Mouse (Mus musculus) lung, embryonic 16.5 days (tissue): ENCODE data around the gene Phpt1. TPM values are rescaled to one million over a fixed set of nuclear protein-coding genes. Genes with fewer than 3 reads are reported as not detected.

Source experiments
- ATAC-seq: fragments of 200-750 bp; cut with Nextera tagmentation; 2 replicates; pipeline ENCODE4 v1.8.0; 2017; ENCODE audit warnings: low read depth, mild to moderate bottlenecking, moderate library complexity
- H3K27ac ChIP-seq: fragments of 300-500 bp; sonication (generic); 2 replicates; pipeline ENCODE4 v1.5.1; 2014; ENCODE audit warnings: mild to moderate bottlenecking, control low read depth, low read length
- H3K27me3 ChIP-seq: fragments of 300-500 bp; sonication (generic); 2 replicates; pipeline ENCODE4 v1.6.1; 2014; ENCODE audit warnings: low read depth, low read length, mixed read lengths; ENCODE audit not compliant: control insufficient read depth, insufficient read depth
- H3K36me3 ChIP-seq: fragments of 300-500 bp; sonication (generic); 2 replicates; pipeline ENCODE4 v1.6.1; 2014; ENCODE audit warnings: low read length; ENCODE audit not compliant: control insufficient read depth, insufficient read depth
- H3K4me1 ChIP-seq: fragments of 300-500 bp; sonication (generic); replicated peaks from 2 replicates; pipeline ENCODE4 v1.6.1; 2014; ENCODE audit warnings: low read length, mixed read lengths; ENCODE audit not compliant: control insufficient read depth, insufficient read depth
- H3K4me2 ChIP-seq: fragments of 300-500 bp; sonication (generic); 2 replicates; pipeline ENCODE4 v1.6.1; 2014; ENCODE audit warnings: low read depth, low read length, control low read depth
- H3K4me3 ChIP-seq: fragments of 300-500 bp; sonication (generic); 2 replicates; pipeline ENCODE4 v1.5.1; 2014; ENCODE audit warnings: mild to moderate bottlenecking, low read length, control low read depth
- H3K9ac ChIP-seq: fragments of 300-500 bp; sonication (generic); 2 replicates; pipeline ENCODE4 v1.6.1; 2014; ENCODE audit warnings: low read length, control low read depth
- H3K9me3 ChIP-seq: fragments of 300-500 bp; sonication (generic); 2 replicates; pipeline ENCODE4 v1.6.1; 2016; ENCODE audit warnings: low read length; ENCODE audit not compliant: control insufficient read depth
- WGBS: fragments of 180-500 bp; shearing (Covaris S2); extraction: QIAGEN DNeasy Blood & Tissue Kit; methylation state at CpG from one replicate; pipeline ENCODE4 v1.1.7; 2014; 5-methylcytosine and 5-hydroxymethylcytosine counted together
- polyA plus RNA-seq: library from polyadenylated mRNA; unstranded; fragments of >200 nt; fragmentation: Nextera tagmentation; extraction: Ambion mirVana; gene quantifications from 2 replicates; pipeline ENCODE4 v1.2.1, GENCODE M21; 2015

Phpt1 gene
- polyA plus RNA-seq: 164 and 167 TPM in 2 replicates

DNA sequence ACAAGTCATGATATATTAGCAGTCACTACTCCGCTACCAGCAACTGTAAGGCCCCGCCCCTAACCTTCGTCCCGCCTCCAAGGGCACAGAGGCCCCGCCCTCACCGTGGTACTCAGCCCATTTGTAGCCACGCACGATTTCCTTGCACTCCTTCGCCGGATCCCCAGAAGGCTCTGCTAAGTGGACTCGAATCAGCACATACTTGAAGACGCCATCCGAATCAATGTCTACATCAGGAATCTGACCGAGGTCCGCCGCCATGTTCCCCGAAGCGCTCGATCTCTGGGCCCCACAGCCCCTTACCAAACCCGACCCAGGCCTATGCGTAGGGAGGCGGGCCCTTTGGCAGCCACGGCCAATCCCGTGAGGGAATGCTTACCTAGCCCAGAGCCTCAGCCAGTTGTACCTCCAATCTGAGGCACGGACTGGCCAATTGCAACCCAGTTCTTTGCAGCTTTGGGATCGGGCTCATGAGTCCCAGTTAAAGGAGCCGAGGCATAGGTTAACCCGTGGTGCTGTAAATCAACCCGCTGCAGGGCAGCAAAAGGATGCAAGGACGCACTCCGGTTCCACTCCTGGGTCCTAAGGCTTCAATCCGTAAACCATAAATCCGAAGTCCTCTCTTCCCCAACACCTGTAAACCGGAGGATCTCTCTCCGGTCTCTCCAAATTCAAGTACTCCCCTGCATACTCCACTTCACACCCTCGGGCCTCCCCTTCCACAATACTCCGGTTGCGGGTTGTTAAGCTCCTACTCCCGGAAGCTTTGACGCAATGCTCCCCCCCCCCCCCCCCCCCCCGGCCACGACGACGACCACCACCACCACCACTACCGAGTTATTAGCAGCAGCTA lies at the start of gene Phpt1, which contains the start of gene Mamdc4:
TSS of gene Phpt1 (minus strand) at position 646 of the 853 bp plus-strand sequence.
TSS of gene Mamdc4 (minus strand) at position 267 of the 853 bp plus-strand sequence.
- H3K36me3 ChIP-seq: peaks cover 2% of the 10 kb centered on the region; the same call in 1 of the 2 replicates
- no peaks in the 10 kb centered on the region for H3K9me3 ChIP-seq
- peak within 1 kb of the TSS; percentile 58 for H3K4me3 ChIP-seq
- H3K27ac ChIP-seq: peak within 1 kb of the TSS; percentile 92
- WGBS: under 1% methylated on average over 42 of the region's 45 CpGs
- ATAC-seq: peak; percentile 98
- H3K4me1 ChIP-seq: peaks cover 43% of the 10 kb centered on the region
- H3K4me2 ChIP-seq: peak within 1 kb of the TSS; percentile 91
- peaks cover 41% of the 10 kb centered on the region for H3K27me3 ChIP-seq
- H3K9ac ChIP-seq: peak within 1 kb of the TSS; percentile 71

DNA sequence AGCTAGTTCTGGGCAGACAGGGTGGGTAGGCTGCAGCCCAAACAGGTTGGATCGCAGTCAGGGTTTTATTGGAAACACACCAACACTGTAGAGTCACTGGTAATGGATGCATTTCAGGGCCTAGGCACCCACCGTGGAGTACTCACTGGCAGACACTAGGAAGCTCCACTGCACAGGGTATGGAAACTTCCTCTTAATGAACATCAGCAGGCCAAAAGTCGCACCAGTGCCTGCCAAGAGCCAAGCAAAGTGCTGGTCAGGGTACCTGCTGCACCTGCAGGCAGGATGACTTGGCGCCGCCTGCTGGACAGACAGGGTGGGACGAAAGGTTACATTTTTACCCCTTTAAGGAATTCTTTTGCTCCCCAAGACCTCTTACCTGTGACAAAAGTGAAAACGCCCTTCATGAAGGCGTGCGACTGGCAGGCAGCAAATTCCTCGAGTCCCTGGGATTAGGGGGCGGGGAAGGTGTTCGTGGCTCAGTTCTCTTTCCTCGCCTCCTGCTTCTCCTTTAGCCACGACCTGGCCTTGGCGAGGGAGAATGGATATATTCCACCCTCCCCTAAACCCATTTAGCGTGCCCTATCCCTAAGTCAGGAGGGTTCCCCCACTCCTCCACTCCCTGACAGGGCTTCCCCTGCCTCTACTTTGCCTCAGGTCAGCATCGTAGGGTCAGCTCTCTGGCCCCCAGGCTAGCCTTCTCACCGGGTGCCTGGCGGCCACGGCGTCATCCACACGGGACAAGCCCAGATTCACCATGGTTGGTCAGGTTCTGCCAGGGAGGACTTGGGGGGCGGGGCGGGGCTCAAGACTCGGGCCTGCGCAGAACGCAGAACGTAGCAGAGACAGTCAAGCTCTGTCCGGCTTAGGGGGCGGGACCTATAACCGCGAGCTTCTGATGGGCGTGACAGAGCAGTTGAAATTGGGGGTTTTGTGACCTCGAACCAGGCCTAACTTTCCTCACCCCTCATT lies 46.5 kb upstream of the Phpt1 start, which contains the start of gene Tmem141:
TSS of gene Tmem141 (minus strand) at position 777 of the 972 bp plus-strand sequence.
- WGBS: 6% methylated on average over 34 of the region's 34 CpGs
- Histone ChIP-seq H3K27me3 (peaks cover 12% of the 10 kb centered on the region), H3K4me3 (peak within 1 kb of the TSS; percentile 63), H3K4me2 (peak within 1 kb of the TSS; percentile 93), H3K27ac (peak within 1 kb of the TSS; percentile 89), H3K9ac (peak within 1 kb of the TSS; percentile 75), H3K9me3 (no peaks in the 10 kb centered on the region), H3K36me3 (no peaks in the 10 kb centered on the region), H3K4me1 (peaks cover 6% of the 10 kb centered on the region; the same call in 1 of the 2 replicates)
- peak; percentile 96 for ATAC-seq

DNA sequence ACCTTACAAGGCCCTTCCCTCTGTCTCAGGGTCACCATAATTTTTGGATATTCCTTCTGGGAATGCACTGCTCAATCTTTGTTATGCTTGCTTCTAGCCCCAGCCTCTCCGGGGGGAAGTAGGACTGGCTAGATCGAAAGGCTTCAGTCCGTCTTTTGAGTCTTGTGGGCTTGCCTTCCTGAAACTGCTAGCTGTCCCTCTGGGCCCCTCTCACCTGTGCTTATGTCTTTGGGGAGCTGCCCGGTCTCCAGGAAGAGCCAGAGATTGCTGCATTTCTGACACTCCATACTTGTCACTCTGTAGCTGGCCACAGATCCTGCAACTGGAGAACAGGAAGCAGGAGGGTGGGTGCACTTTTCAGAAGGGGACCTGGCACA lies 45.8 kb upstream of the Phpt1 start:
- H3K27me3 ChIP-seq: peaks cover 19% of the 10 kb centered on the region
- 0 out of 2 replicates have a peak, but pooled peaks have one; percentile 11 for ATAC-seq
- 0 out of 2 replicates have a peak overlapping the region, but pooled peaks have one; percentile 28 for H3K9ac ChIP-seq
- no peaks in the 10 kb centered on the region for H3K36me3 ChIP-seq
- H3K27ac ChIP-seq: peak overlapping the region; percentile 18; the same call in 1 of the 2 replicates
- WGBS: 74% methylated on average over 4 of the region's 4 CpGs
- H3K4me2 ChIP-seq: peak overlapping the region; percentile 93
- peaks cover 6% of the 10 kb centered on the region; the same call in 1 of the 2 replicates for H3K4me1 ChIP-seq
- H3K4me3 ChIP-seq: peak overlapping the region; percentile 63; the same call in 1 of the 2 replicates
- H3K9me3 ChIP-seq: no peaks in the 10 kb centered on the region

DNA sequence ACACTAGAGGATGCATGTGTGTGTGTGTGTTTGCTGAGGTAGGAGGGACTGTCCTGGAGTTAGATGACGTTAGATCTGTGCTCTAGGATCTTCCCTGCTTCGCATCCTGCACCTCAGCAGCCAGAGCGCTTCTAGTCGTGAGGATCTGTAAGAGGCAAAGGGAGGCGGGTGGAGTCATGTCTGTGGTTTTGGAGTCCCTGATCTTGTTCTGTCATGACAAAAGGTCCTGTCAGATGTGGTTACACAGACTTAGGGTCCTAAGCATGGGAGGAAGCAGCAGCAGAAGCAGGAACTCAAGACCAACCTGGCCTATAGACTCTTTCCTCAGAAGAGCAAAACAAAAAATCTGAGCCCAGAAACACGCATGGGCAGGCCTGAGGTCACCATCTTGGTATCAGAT lies 45.4 kb upstream of the Phpt1 start:
- 79% methylated on average over 6 of the region's 6 CpGs for WGBS
- no peaks in the 10 kb centered on the region for H3K36me3 ChIP-seq
- peaks cover 6% of the 10 kb centered on the region; the same call in 1 of the 2 replicates for H3K4me1 ChIP-seq
- H3K9me3 ChIP-seq: no peaks in the 10 kb centered on the region
- no peak for ATAC-seq
- no peak overlapping the region for H3K4me2 ChIP-seq
- H3K27ac ChIP-seq: no peak overlapping the region
- peaks cover 24% of the 10 kb centered on the region for H3K27me3 ChIP-seq
- no peak overlapping the region for H3K4me3 ChIP-seq
- H3K9ac ChIP-seq: no peak overlapping the region

DNA sequence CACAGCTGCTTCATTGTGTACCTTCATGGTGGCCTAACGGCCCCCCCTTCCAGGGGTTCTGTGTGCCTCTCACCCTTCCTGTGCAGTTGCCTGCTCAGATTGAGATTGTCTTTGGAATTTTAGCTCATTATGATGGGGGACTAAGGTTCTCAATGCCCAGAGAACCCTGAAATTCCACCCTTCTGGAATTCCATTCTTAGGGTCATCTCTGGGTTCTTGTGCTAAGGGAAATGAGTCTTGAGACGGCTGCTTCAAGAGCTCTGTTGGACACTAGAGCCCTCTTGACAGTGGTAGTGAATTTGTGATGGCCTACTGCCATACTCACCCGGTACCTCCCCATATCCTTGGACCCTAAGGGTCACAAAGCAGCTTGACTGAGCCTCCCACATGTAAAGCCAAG lies 42.6 kb upstream of the Phpt1 start, which contains the start of gene Ccdc183:
TSS of gene Ccdc183 (minus strand) at position 101 of the 400 bp plus-strand sequence.
- Histone ChIP-seq H3K36me3 (no peaks in the 10 kb centered on the region), H3K4me1 (peaks cover 6% of the 10 kb centered on the region; the same call in 1 of the 2 replicates), H3K27ac (no peak within 1 kb of the TSS), H3K9me3 (no peaks in the 10 kb centered on the region), H3K27me3 (peaks cover 34% of the 10 kb centered on the region), H3K4me2 (no peak within 1 kb of the TSS), H3K9ac (no peak within 1 kb of the TSS), H3K4me3 (no peak within 1 kb of the TSS)
- WGBS: 62% methylated on average over 3 of the region's 3 CpGs
- no peak for ATAC-seq

DNA sequence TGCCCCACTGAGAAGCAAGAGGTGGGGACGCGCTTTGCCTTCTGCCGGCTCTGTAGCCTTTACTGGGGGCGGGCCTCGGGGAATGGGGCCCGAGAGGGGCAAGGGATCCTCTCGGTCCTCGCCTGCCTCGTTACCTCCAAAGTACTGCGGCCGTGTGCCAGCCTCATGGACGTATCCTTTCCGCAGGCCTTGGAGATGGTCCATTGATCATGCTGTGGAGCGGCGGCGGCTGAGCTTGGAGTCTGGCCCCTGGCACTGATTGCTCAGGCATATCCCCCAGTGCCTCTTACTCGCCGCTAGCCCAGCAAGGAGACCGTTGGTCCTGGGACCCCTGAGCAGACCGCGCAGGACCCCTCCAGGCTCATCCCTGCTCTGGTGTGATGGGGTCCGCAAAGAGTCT lies 41.4 kb upstream of the Phpt1 start:
- H3K4me2 ChIP-seq: 0 out of 2 replicates have a peak overlapping the region, but pooled peaks have one; percentile 8
- WGBS: 12% methylated on average over 22 of the region's 22 CpGs
- no peak overlapping the region for H3K27ac ChIP-seq
- H3K4me3 ChIP-seq: no peak overlapping the region
- no peak for ATAC-seq
- no peaks in the 10 kb centered on the region for H3K36me3 ChIP-seq
- peaks cover 5% of the 10 kb centered on the region; the same call in 1 of the 2 replicates for H3K4me1 ChIP-seq
- H3K27me3 ChIP-seq: peaks cover 34% of the 10 kb centered on the region
- H3K9ac ChIP-seq: no peak overlapping the region
- H3K9me3 ChIP-seq: no peaks in the 10 kb centered on the region

DNA sequence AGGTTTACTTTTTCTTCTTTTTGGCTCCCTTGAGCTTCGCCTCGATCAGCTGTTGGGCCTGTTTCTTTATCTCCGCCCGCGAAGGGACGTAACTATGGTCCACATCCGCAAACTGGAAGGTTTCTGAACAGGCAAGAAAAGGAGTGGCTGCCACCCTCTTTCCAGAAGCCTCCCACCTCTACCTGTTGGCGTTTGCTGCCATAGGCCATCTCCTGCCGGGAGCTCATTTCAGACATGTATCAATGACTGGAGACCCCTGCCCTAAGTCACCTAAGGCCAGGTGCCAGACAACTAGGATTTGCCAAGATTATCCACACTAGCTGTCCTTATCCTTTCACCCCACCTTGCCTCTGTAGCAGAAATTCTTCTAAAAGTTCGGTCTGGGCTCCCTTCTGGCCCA lies 33.6 kb upstream of the Phpt1 start:
- peak; percentile 29 for ATAC-seq
- H3K27ac ChIP-seq: no peak overlapping the region; the same call in 1 of the 2 replicates
- peak overlapping the region; percentile 98 for H3K4me3 ChIP-seq
- peaks cover 3% of the 10 kb centered on the region; the same call in 1 of the 2 replicates for H3K27me3 ChIP-seq
- no peaks in the 10 kb centered on the region for H3K36me3 ChIP-seq
- WGBS: 55% methylated on average over 10 of the region's 10 CpGs
- no peaks in the 10 kb centered on the region for H3K9me3 ChIP-seq
- H3K9ac ChIP-seq: peak overlapping the region; percentile 99; the same call in 1 of the 2 replicates
- peaks cover 12% of the 10 kb centered on the region for H3K4me1 ChIP-seq
- H3K4me2 ChIP-seq: peak overlapping the region; percentile 59

DNA sequence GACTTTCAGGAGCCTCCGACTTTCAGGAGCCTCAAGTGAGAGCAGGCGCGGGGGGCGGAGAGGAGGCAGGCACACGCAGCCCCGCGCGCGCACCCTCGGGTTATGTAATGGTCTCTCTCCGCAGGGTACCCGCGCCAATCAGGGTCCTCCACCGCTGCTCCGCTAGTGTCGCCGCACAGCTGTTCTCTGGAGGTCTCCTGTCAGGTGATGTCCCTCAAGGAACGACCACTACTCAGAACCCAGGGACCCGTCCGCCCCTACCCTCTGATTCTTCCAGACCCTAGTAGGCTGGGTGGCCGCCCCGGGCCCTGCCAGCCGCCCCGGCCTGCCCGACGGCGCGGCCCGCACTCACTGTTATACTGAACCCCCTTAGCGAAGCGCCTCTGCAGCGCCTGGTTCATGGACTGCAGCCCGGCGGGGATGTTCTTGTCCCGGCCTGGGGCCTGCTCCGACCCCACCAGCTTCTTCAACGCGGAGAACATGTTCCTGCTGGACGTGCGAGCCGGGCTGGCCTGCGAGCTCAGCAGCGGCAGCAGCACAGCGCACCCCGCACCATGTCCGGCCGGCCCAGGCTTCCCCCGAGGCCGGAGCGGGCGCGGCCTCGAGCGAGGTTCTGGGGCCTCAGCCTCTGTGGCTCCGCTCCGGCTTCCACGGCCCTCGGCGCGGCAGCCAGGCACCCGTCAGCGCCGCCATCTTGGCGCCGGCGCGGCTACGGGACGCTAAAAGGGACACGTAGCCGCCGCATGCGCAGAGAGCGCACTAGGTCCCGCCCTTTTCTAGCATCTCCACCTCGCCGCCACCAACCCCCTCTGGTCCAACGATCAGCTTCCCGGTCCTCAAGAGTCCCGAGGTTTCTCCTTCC lies 33.0 kb upstream of the Phpt1 start, which contains the start of gene Rabl6:
TSS of gene Rabl6 (minus strand) at position 761 of the 862 bp plus-strand sequence.
- Histone ChIP-seq H3K27ac (peak within 1 kb of the TSS; percentile 93), H3K4me1 (peaks cover 12% of the 10 kb centered on the region), H3K4me2 (peak within 1 kb of the TSS; percentile 59), H3K9me3 (no peaks in the 10 kb centered on the region), H3K36me3 (no peaks in the 10 kb centered on the region), H3K4me3 (peak within 1 kb of the TSS; percentile 98), H3K27me3 (no peaks in the 10 kb centered on the region), H3K9ac (peak within 1 kb of the TSS; percentile 99)
- peak; percentile 94 for ATAC-seq
- under 1% methylated on average over 80 of the region's 80 CpGs for WGBS
